Mouse (Mus musculus) intestine, postnatal 0 days (tissue): ENCODE measurements around the gene Slc1a1. TPM values are rescaled to one million over a fixed set of nuclear protein-coding genes. Genes with fewer than 3 reads are reported as not detected.
A peak's percentile ranks its signal among the peaks of the same experiment; 100 is the strongest.

ENCODE experiments used
- ATAC-seq: fragments of 200-750 bp; cut with Nextera tagmentation; 2 replicates; pipeline ENCODE4 v1.8.0; 2017; ENCODE audit warnings: mild to moderate bottlenecking, moderate TSS enrichment, moderate library complexity
- H3K27ac ChIP-seq: fragments of 300-500 bp; sonication (generic); 2 replicates; pipeline ENCODE4 v1.5.1; 2014; ENCODE audit warnings: mild to moderate bottlenecking, low read depth, low read length, moderate library complexity
- H3K27me3 ChIP-seq: fragments of 300-500 bp; sonication (generic); replicated peaks from 2 replicates; pipeline ENCODE4 v1.6.1; 2014; ENCODE audit warnings: low read length, mixed read lengths; ENCODE audit not compliant: control insufficient read depth, insufficient read depth
- H3K36me3 ChIP-seq: fragments of 300-500 bp; sonication (generic); 2 replicates; pipeline ENCODE4 v1.6.1; 2014; ENCODE audit warnings: mild to moderate bottlenecking, moderate library complexity; ENCODE audit not compliant: control insufficient read depth, insufficient read depth
- H3K4me1 ChIP-seq: fragments of 300-500 bp; sonication (generic); replicated peaks from 2 replicates; pipeline ENCODE4 v1.6.1; 2014; ENCODE audit warnings: antibody characterized with exemption, low read length, mixed read lengths; ENCODE audit not compliant: control insufficient read depth, insufficient read depth
- H3K4me2 ChIP-seq: fragments of 300-500 bp; sonication (generic); replicated peaks from 2 replicates; pipeline ENCODE4 v1.6.1; 2014; ENCODE audit warnings: low read depth, mild to moderate bottlenecking, moderate library complexity
- H3K4me3 ChIP-seq: fragments of 300-500 bp; sonication (generic); 2 replicates; pipeline ENCODE4 v1.5.1; 2014; ENCODE audit warnings: low read depth, low read length
- H3K9ac ChIP-seq: fragments of 300-500 bp; sonication (generic); 2 replicates; pipeline ENCODE4 v1.6.1; 2014; ENCODE audit warnings: mild to moderate bottlenecking, low read depth, low read length
- H3K9me3 ChIP-seq: fragments of 300-500 bp; sonication (generic); 2 replicates; pipeline ENCODE4 v1.6.1; 2016; ENCODE audit warnings: mixed run types; ENCODE audit not compliant: control insufficient read depth
- CTCF ChIP-seq: sonication (generic); IDR thresholded peaks from 2 replicates; pipeline ENCODE4 v1.5.1; 2016; ENCODE audit warnings: low read depth, mild to moderate bottlenecking, control low read depth, antibody characterized with exemption, moderate library complexity
- WGBS: fragments of 180-500 bp; shearing (Covaris S2); extraction: QIAGEN DNeasy Blood & Tissue Kit; methylation state at CpG from one replicate; pipeline ENCODE4 v1.1.7; 2014; 5-methylcytosine and 5-hydroxymethylcytosine counted together
- polyA plus RNA-seq: library from polyadenylated mRNA; unstranded; fragments of >200 nt; fragmentation: Nextera tagmentation; extraction: Ambion mirVana; gene quantifications from 2 replicates; pipeline ENCODE4 v1.2.1, GENCODE M21; 2015

Gene Slc1a1
- polyA plus RNA-seq, 1 experiment from 2014 or later, result 2.2 TPM

DNA sequence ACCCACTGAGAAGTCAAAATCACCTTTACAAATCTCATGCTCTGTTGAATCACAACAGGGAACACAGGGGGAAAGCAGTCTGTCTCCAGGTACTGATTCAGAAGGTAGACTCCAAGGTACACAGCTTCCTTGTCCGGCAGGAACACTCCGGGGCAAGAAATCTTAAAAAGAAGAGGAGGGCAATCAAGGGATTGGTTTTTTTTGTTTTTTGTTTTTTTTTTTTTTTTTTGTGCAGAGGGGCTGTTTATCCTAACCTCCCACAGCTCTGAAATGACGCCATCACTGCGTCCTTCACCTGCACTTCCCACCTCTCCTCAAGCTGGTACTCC, 128.6 kb downstream of the Slc1a1 start:
- TF ChIP-seq CTCF, result no peak
- H3K27ac ChIP-seq, result no peak overlapping the region

More for the DNA sequence above, 128.6 kb downstream of the Slc1a1 start:
- no peaks in the 10 kb centered on the region for H3K27me3 ChIP-seq
- 2% methylated on average over 4 of the region's 4 CpGs for WGBS
- no peaks in the 10 kb centered on the region for H3K9me3 ChIP-seq
- peak overlapping the region; percentile 84 for H3K9ac ChIP-seq
- no peaks in the 10 kb centered on the region for H3K36me3 ChIP-seq
- ATAC-seq, result peak; percentile 4; the same call in 1 of the 2 replicates
- H3K4me1 ChIP-seq, result no peaks in the 10 kb centered on the region
- H3K4me2 ChIP-seq, result peak overlapping the region; percentile 93
- peak overlapping the region; percentile 87 for H3K4me3 ChIP-seq

Other genes with a start within 250 kb of the Slc1a1 start
- 0.59 and 0.86 TPM in 2 replicates for gene Glis3, start 155.0 kb upstream of the Slc1a1 start, polyA plus RNA-seq
- gene Plpp6, start 128.9 kb downstream of the Slc1a1 start, polyA plus RNA-seq, result 22.3 and 23.2 TPM in 2 replicates
- gene 4430402I18Rik, start 132.8 kb downstream of the Slc1a1 start, polyA plus RNA-seq, result 3.8 and 4.8 TPM in 2 replicates
- gene Cdc37l1, start 155.3 kb downstream of the Slc1a1 start, polyA plus RNA-seq, result 19.7 and 23.9 TPM in 2 replicates
- gene Ak3, start 212.9 kb downstream of the Slc1a1 start, polyA plus RNA-seq, result 70.4 and 73.9 TPM in 2 replicates